Mouse (Mus musculus): Measurements from ENCODE around the gene Dohh. TPM values are rescaled to one million over a fixed set of nuclear protein-coding genes. Genes with fewer than 3 reads are reported as not detected.
A peak's percentile ranks its signal among the peaks of the same experiment; 100 is the strongest.

Gene Dohh
- polyA plus RNA-seq, 1 experiment = 23.0 TPM

DNA sequence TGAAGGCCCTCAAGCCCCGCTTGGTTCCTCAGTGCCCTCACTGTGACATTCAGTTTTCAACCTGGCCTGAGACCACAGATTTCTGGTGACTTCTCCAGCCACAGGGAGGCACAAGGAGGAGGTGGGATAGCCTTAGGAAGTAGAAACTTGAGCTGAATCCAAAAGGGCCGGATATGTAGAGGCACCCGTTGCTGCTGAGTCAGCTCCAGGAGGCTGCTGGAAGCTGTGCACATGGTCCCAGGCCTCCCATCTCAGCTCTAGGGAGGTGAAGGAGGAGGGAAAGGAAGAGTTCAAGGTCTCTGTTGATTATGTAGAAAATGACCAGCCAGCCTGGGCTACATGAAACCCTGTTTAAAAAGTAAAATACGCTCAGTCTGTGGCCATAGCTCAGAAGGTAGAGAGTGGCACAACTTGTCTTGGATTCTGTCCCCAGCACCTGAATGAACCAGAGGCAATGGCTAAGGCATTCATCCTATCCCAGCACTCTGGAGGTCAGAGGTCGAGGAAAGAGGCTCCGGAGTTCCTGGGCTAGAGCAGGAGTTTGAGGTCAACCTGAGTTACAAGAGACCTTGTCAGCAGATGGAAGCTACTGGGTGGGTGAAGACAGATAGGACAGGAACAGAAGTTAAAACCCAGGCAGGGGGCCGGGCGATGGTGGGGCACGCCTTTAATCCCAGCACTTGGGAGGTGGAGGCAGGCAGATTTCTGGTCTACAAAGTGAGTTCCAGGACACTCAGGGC lies 29.3 kb upstream of the Dohh start:
- TF ChIP-seq POLR2A (IDR thresholded peaks at IDR 0.05; ENCODE audit: borderline replicate concordance, control insufficient read depth, low read depth, low read length) = no peak
- TF ChIP-seq CTCF (IDR thresholded peaks at IDR 0.05; ENCODE audit: control insufficient read depth, insufficient read depth, low read length) = no peak
- Histone ChIP-seq H3K4me1 (ENCODE audit: control insufficient read depth, insufficient read depth, low read length) (peaks cover 5% of the 10 kb centered on the region; the same call in 1 of the 2 replicates), H3K4me3 (replicated peaks; ENCODE audit: control insufficient read depth, low read depth, low read length) (no peak overlapping the region), H3K27ac (ENCODE audit: control insufficient read depth, insufficient read depth, low read depth, low read length, poor library complexity) (no peak overlapping the region)
- WGBS = 65% methylated on average over 9 of the region's 9 CpGs

- WGBS = 47% methylated on average over 4 of the region's 4 CpGs
- Histone ChIP-seq H3K27ac (ENCODE audit: control insufficient read depth, insufficient read depth, low read depth, low read length, poor library complexity) (no peak overlapping the region), H3K4me3 (replicated peaks; ENCODE audit: control insufficient read depth, low read depth, low read length) (no peak overlapping the region), H3K4me1 (ENCODE audit: control insufficient read depth, insufficient read depth, low read length) (peaks cover 5% of the 10 kb centered on the region; the same call in 1 of the 2 replicates)
- TF ChIP-seq POLR2A (IDR thresholded peaks at IDR 0.05; ENCODE audit: borderline replicate concordance, control insufficient read depth, low read depth, low read length) (no peak), CTCF (IDR thresholded peaks at IDR 0.05; ENCODE audit: control insufficient read depth, insufficient read depth, low read length) (no peak)
Measured at GRCm38 (mm10) chr10:81355533-81355932, 28.7 kb upstream of the Dohh start.

- Histone ChIP-seq H3K4me1 (ENCODE audit: control insufficient read depth, insufficient read depth, low read length) (peaks cover 5% of the 10 kb centered on the region; the same call in 1 of the 2 replicates), H3K4me3 (replicated peaks; ENCODE audit: control insufficient read depth, low read depth, low read length) (peak overlapping the region; percentile 62), H3K27ac (ENCODE audit: control insufficient read depth, insufficient read depth, low read depth, low read length, poor library complexity) (peak overlapping the region; percentile 86)
- TF ChIP-seq CTCF (IDR thresholded peaks at IDR 0.05; ENCODE audit: control insufficient read depth, insufficient read depth, low read length) (no peak), POLR2A (IDR thresholded peaks at IDR 0.05; ENCODE audit: borderline replicate concordance, control insufficient read depth, low read depth, low read length) (peak; percentile 12; the same call in 1 of the 2 replicates)
- WGBS = 6% methylated on average over 12 of the region's 12 CpGs
Measured at GRCm38 (mm10) chr10:81356352-81356990, 27.8 kb upstream of the Dohh start.

GRCm38 (mm10) chr10:81356991-81357844 lies 27.0 kb upstream of the Dohh start, which contains the start of gene Mfsd12:
TSS of gene Mfsd12 (plus strand) at chr10:81357491.
- Histone ChIP-seq H3K4me3 (replicated peaks; ENCODE audit: control insufficient read depth, low read depth, low read length) (peak within 1 kb of the TSS; percentile 86), H3K27ac (ENCODE audit: control insufficient read depth, insufficient read depth, low read depth, low read length, poor library complexity) (peak within 1 kb of the TSS; percentile 86), H3K4me1 (ENCODE audit: control insufficient read depth, insufficient read depth, low read length) (peaks cover 8% of the 10 kb centered on the region)
- WGBS = 1% methylated on average over 79 of the region's 79 CpGs
- TF ChIP-seq CTCF (IDR thresholded peaks at IDR 0.05; ENCODE audit: control insufficient read depth, insufficient read depth, low read length) = 0 out of 2 replicates have a peak, but pooled peaks have one; percentile 9
- TF ChIP-seq POLR2A (IDR thresholded peaks at IDR 0.05; ENCODE audit: borderline replicate concordance, control insufficient read depth, low read depth, low read length) = peak; percentile 91; the same call in 1 of the 2 replicates

GRCm38 (mm10) chr10:81358209-81358608 lies 26.0 kb upstream of the Dohh start:
- 12% methylated on average over 4 of the region's 4 CpGs for WGBS
- peaks cover 12% of the 10 kb centered on the region for H3K4me1 ChIP-seq (ENCODE audit: control insufficient read depth, insufficient read depth, low read length)
- peak overlapping the region; percentile 86; the same call in 1 of the 2 replicates for H3K27ac ChIP-seq (ENCODE audit: control insufficient read depth, insufficient read depth, low read depth, low read length, poor library complexity)
- H3K4me3 ChIP-seq (replicated peaks; ENCODE audit: control insufficient read depth, low read depth, low read length) = peak overlapping the region; percentile 86
- TF ChIP-seq POLR2A (IDR thresholded peaks at IDR 0.05; ENCODE audit: borderline replicate concordance, control insufficient read depth, low read depth, low read length) (no peak), CTCF (IDR thresholded peaks at IDR 0.05; ENCODE audit: control insufficient read depth, insufficient read depth, low read length) (no peak)

DNA sequence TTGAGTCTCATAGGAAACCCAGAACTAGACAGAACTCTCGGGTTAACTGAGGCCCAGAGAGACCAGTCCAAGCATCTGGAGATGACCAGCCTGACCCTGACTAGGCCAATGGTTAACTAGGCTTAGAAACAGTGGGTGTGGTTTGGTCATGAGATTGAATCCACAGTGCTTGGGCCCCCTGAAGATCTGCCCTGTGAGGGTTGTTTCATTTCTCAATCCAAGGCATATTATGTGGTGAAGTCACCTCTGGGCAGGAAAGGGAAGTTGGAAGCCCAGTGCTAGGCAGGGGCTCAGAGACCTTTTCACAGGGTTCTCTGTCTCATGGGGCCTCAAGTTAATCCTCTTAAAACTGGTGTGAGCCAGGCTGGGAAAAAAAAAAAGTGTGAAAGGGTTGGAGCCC lies 25.4 kb upstream of the Dohh start:
- H3K27ac ChIP-seq (ENCODE audit: control insufficient read depth, insufficient read depth, low read depth, low read length, poor library complexity) = peak overlapping the region; percentile 51
- TF ChIP-seq CTCF (IDR thresholded peaks at IDR 0.05; ENCODE audit: control insufficient read depth, insufficient read depth, low read length) = no peak
- no peak for TF ChIP-seq POLR2A (IDR thresholded peaks at IDR 0.05; ENCODE audit: borderline replicate concordance, control insufficient read depth, low read depth, low read length)
- H3K4me3 ChIP-seq (replicated peaks; ENCODE audit: control insufficient read depth, low read depth, low read length) = peak overlapping the region; percentile 86
- WGBS = 6% methylated on average over 1 of the region's 1 CpGs
- peaks cover 12% of the 10 kb centered on the region for H3K4me1 ChIP-seq (ENCODE audit: control insufficient read depth, insufficient read depth, low read length)

GRCm38 (mm10) chr10:81360721-81361120 lies 23.5 kb upstream of the Dohh start:
- TF ChIP-seq POLR2A (IDR thresholded peaks at IDR 0.05; ENCODE audit: borderline replicate concordance, control insufficient read depth, low read depth, low read length) = no peak
- TF ChIP-seq CTCF (IDR thresholded peaks at IDR 0.05; ENCODE audit: control insufficient read depth, insufficient read depth, low read length) = no peak
- peaks cover 12% of the 10 kb centered on the region for H3K4me1 ChIP-seq (ENCODE audit: control insufficient read depth, insufficient read depth, low read length)
- WGBS = 83% methylated on average over 8 of the region's 8 CpGs
- H3K27ac ChIP-seq (ENCODE audit: control insufficient read depth, insufficient read depth, low read depth, low read length, poor library complexity) = peak overlapping the region; percentile 6; the same call in 1 of the 2 replicates
- H3K4me3 ChIP-seq (replicated peaks; ENCODE audit: control insufficient read depth, low read depth, low read length) = no peak overlapping the region

Data from bone marrow, adult 2 months (tissue).